Mouse (Mus musculus): ENCODE results near the gene Nxf1. TPM values are rescaled to one million over a fixed set of nuclear protein-coding genes. Genes with fewer than 3 reads are reported as not detected.

The Nxf1 gene
- polyA plus RNA-seq, 1 experiment from 2014 or later = 54.5 TPM

DNA sequence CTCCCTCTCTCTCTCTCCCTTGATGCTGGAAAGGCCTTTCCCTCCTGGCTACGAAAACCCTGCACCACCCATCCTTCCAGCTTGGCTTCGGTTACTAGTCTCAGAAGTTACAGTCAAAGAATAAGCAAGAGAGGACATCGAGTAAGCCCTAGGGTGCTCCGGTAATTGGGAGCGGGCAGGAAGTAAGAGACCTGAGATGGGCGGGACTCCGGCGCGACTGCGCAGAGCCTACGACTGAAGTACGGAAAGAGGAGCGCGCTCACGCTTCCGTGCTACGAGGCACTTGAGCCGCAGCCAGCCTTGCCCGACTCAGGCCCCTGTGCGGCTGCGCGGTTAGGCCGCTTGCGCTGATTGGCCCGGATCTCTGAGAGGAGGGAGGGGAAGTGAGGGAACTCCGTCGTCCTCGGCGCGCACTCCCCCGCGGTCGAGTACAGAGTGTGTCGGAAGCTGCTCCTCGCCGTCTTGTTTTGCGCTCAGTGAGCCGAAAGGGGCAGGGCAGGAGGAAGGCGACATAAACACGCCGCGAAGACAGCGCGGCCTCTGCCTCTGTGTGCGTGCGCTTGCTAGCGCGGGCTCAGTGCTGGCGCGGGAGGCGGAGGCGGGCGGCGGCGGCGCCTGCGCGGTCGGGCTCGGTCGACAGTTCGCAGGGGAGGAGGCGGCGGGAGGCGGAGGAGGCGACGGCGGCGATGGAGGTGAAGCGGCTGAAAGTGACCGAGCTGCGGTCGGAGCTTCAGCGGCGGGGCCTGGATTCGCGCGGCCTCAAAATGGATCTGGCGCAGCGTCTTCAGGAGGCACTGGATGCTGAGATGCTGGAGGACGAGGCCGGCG, 62.9 kb downstream of the Nxf1 start, which contains the start of gene Hnrnpul2:
Gene Hnrnpul2 (plus strand): TSS at position 415 of the 828 bp plus-strand sequence.
- ATAC-seq = peak; percentile 95
- under 1% methylated on average over 80 of the region's 83 CpGs for WGBS
- H3K4me2 ChIP-seq (replicated peaks; ENCODE audit: low read depth) = peak within 1 kb of the TSS; percentile 80
- H3K27me3 ChIP-seq (replicated peaks; ENCODE audit: control insufficient read depth, insufficient read depth, low read length) = no peaks in the 10 kb centered on the region
- H3K27ac ChIP-seq (ENCODE audit: low read depth, low read length) = peak within 1 kb of the TSS; percentile 95
- H3K4me3 ChIP-seq (ENCODE audit: low read depth, low read length) = peak within 1 kb of the TSS; percentile 97
- H3K9me3 ChIP-seq (ENCODE audit: control insufficient read depth) = no peaks in the 10 kb centered on the region
- H3K9ac ChIP-seq (ENCODE audit: low read depth, low read length) = peak within 1 kb of the TSS; percentile 97
- TF ChIP-seq CTCF (IDR thresholded peaks at IDR 0.05; ENCODE audit: low read depth) = no peak
- peaks cover 5% of the 10 kb centered on the region; the same call in 1 of the 2 replicates for H3K4me1 ChIP-seq (replicated peaks; ENCODE audit: control insufficient read depth, insufficient read depth, low read length)
- H3K36me3 ChIP-seq (ENCODE audit: control insufficient read depth, insufficient read depth) = peaks cover 19% of the 10 kb centered on the region

Small RNA genes lying within 50 kb of the gene (microRNA-seq; reads per million reads assigned to microRNA genes)
- gene Mir6992 = not detected

Other genes with a start within 250 kb of the Nxf1 start
- 0.05 and 0.13 TPM in 2 replicates for gene Slc22a8, start 165.8 kb upstream of the Nxf1 start, polyA plus RNA-seq (2015; fragmentation: Nextera tagmentation; extraction: Ambion mirVana)
- 0.03 and 0.10 TPM in 2 replicates for gene Slc22a6, start 139.0 kb upstream of the Nxf1 start, polyA plus RNA-seq (2015; fragmentation: Nextera tagmentation; extraction: Ambion mirVana)
- 0.78 and 0.98 TPM in 2 replicates for gene Chrm1, start 93.3 kb upstream of the Nxf1 start, polyA plus RNA-seq (2015; fragmentation: Nextera tagmentation; extraction: Ambion mirVana)
- 237 and 283 TPM in 2 replicates for gene Slc3a2, start 33.7 kb upstream of the Nxf1 start, polyA plus RNA-seq (2015; fragmentation: Nextera tagmentation; extraction: Ambion mirVana)
- 32.8 and 33.4 TPM in 2 replicates for gene Wdr74, start 21.2 kb upstream of the Nxf1 start, polyA plus RNA-seq (2015; fragmentation: Nextera tagmentation; extraction: Ambion mirVana)
- 0.50 and 0.56 TPM in 2 replicates for gene 1700092M07Rik, start 16.4 kb upstream of the Nxf1 start, polyA plus RNA-seq (2015; fragmentation: Nextera tagmentation; extraction: Ambion mirVana)
- gene Stx5a, start 15.7 kb upstream of the Nxf1 start, polyA plus RNA-seq (2015; fragmentation: Nextera tagmentation; extraction: Ambion mirVana) = 83.4 and 89.2 TPM in 2 replicates
- 136 and 137 TPM in 2 replicates for gene Tmem223, start 13.9 kb downstream of the Nxf1 start, polyA plus RNA-seq (2015; fragmentation: Nextera tagmentation; extraction: Ambion mirVana)
- gene Tmem179b, start 17.4 kb downstream of the Nxf1 start, polyA plus RNA-seq (2015; fragmentation: Nextera tagmentation; extraction: Ambion mirVana) = 93.5 and 97.4 TPM in 2 replicates
- 12.0 and 13.2 TPM in 2 replicates for gene Taf6l, start 29.3 kb downstream of the Nxf1 start, polyA plus RNA-seq (2015; fragmentation: Nextera tagmentation; extraction: Ambion mirVana)
- 114 and 115 TPM in 2 replicates for gene Polr2g, start 41.5 kb downstream of the Nxf1 start, polyA plus RNA-seq (2015; fragmentation: Nextera tagmentation; extraction: Ambion mirVana)
- 1.9 and 2.0 TPM in 2 replicates for gene Zbtb3, start 45.5 kb downstream of the Nxf1 start, polyA plus RNA-seq (2015; fragmentation: Nextera tagmentation; extraction: Ambion mirVana)
- 18.2 and 19.9 TPM in 2 replicates for gene Ttc9c, start 62.3 kb downstream of the Nxf1 start, polyA plus RNA-seq (2015; fragmentation: Nextera tagmentation; extraction: Ambion mirVana)
- 5.4 and 6.0 TPM in 2 replicates for gene Hnrnpul2, start 62.9 kb downstream of the Nxf1 start, polyA plus RNA-seq (2015; fragmentation: Nextera tagmentation; extraction: Ambion mirVana)
- gene AC129217.1, start 72.7 kb downstream of the Nxf1 start, polyA plus RNA-seq (2015; fragmentation: Nextera tagmentation; extraction: Ambion mirVana) = not detected in 2 replicates
- 43.2 and 47.2 TPM in 2 replicates for gene Bscl2, start 80.4 kb downstream of the Nxf1 start, polyA plus RNA-seq (2015; fragmentation: Nextera tagmentation; extraction: Ambion mirVana)
- 9.4 and 10.9 TPM in 2 replicates for gene Gng3, start 82.1 kb downstream of the Nxf1 start, polyA plus RNA-seq (2015; fragmentation: Nextera tagmentation; extraction: Ambion mirVana)
- 2.2 TPM in 2 replicates for gene Lrrn4cl, start 93.7 kb downstream of the Nxf1 start, polyA plus RNA-seq (2015; fragmentation: Nextera tagmentation; extraction: Ambion mirVana)
- 170 and 180 TPM in 2 replicates for gene Ubxn1, start 114.4 kb downstream of the Nxf1 start, polyA plus RNA-seq (2015; fragmentation: Nextera tagmentation; extraction: Ambion mirVana)
- 65.4 and 67.9 TPM in 2 replicates for gene Uqcc3, start 123.8 kb downstream of the Nxf1 start, polyA plus RNA-seq (2015; fragmentation: Nextera tagmentation; extraction: Ambion mirVana)
- 44.1 and 44.6 TPM in 2 replicates for gene Lbhd1, start 126.7 kb downstream of the Nxf1 start, polyA plus RNA-seq (2015; fragmentation: Nextera tagmentation; extraction: Ambion mirVana)
- gene Gm49403, start 126.9 kb downstream of the Nxf1 start, polyA plus RNA-seq (2015; fragmentation: Nextera tagmentation; extraction: Ambion mirVana) = not detected in 2 replicates
- gene 1810009A15Rik, start 131.8 kb downstream of the Nxf1 start, polyA plus RNA-seq (2015; fragmentation: Nextera tagmentation; extraction: Ambion mirVana) = 54.5 and 55.6 TPM in 2 replicates
- not detected in 2 replicates for gene Gm49416, start 131.9 kb downstream of the Nxf1 start, polyA plus RNA-seq (2015; fragmentation: Nextera tagmentation; extraction: Ambion mirVana)
- 14.5 and 16.1 TPM in 2 replicates for gene Ints5, start 135.9 kb downstream of the Nxf1 start, polyA plus RNA-seq (2015; fragmentation: Nextera tagmentation; extraction: Ambion mirVana)
- gene Ganab, start 141.0 kb downstream of the Nxf1 start, polyA plus RNA-seq (2015; fragmentation: Nextera tagmentation; extraction: Ambion mirVana) = 41.4 and 42.3 TPM in 2 replicates
- gene B3gat3, start 163.3 kb downstream of the Nxf1 start, polyA plus RNA-seq (2015; fragmentation: Nextera tagmentation; extraction: Ambion mirVana) = 36.6 and 37.5 TPM in 2 replicates
- 6.3 and 6.7 TPM in 2 replicates for gene Rom1, start 172.3 kb downstream of the Nxf1 start, polyA plus RNA-seq (2015; fragmentation: Nextera tagmentation; extraction: Ambion mirVana)
- gene Eml3, start 172.5 kb downstream of the Nxf1 start, polyA plus RNA-seq (2015; fragmentation: Nextera tagmentation; extraction: Ambion mirVana) = 12.0 and 13.6 TPM in 2 replicates
- gene Mta2, start 184.8 kb downstream of the Nxf1 start, polyA plus RNA-seq (2015; fragmentation: Nextera tagmentation; extraction: Ambion mirVana) = 53.1 and 54.1 TPM in 2 replicates
- gene Tut1, start 196.8 kb downstream of the Nxf1 start, polyA plus RNA-seq (2015; fragmentation: Nextera tagmentation; extraction: Ambion mirVana) = 10.7 and 11.1 TPM in 2 replicates
- 164 and 168 TPM in 2 replicates for gene Eef1g, start 210.0 kb downstream of the Nxf1 start, polyA plus RNA-seq (2015; fragmentation: Nextera tagmentation; extraction: Ambion mirVana)
- gene Ahnak, start 232.2 kb downstream of the Nxf1 start, polyA plus RNA-seq (2015; fragmentation: Nextera tagmentation; extraction: Ambion mirVana) = 26.2 and 30.1 TPM in 2 replicates